8 mouse cellular contexts compared by ENCODE assay signal in the genomic region with DNA sequence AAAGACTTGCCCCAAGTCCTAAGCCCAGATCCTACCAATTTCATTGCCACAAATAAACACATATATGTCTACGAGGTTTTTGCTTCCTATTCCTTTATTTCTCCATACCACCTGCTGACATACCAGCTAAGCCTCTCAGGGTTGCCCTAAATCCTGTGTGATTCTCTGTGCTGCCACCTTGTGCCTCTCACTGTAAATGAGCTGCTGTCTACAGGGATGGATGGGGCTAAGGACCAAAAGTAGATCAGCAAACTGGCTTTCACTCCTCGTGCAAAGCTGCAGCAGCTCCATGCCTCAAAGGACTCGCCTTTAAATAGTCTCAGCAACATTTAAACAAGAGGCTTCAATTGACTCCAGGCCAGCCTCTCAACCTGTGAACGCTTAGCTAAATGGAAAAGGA. TPM values are rescaled to one million over a fixed set of nuclear protein-coding genes. Genes with fewer than 3 reads are reported as not detected.
A peak's percentile ranks its signal among the peaks of the same experiment; 100 is the strongest.
DNase-seq lines count a peak whose midpoint lies in the region; ATAC-seq and TF ChIP-seq lines count a peak whose summit lies in the region.

No protein-coding gene starts in this region.

- 0 out of 2 replicates have a peak, but pooled peaks cover 9% of the 10 kb centered on the region for H3K27me3 ChIP-seq in hindbrain, embryonic 15.5 days
- H3K27me3 ChIP-seq in hindbrain, embryonic 12.5 days, result peaks cover 14% of the 10 kb centered on the region
- no peaks in the 10 kb centered on the region for H3K27me3 ChIP-seq in E14TG2a.4 (ENCODE audit: insufficient read depth, low read length)

- no peaks in the 10 kb centered on the region for H3K4me1 ChIP-seq in hindbrain, embryonic 15.5 days (replicated peaks)
- peaks cover 1% of the 10 kb centered on the region; the same call in 1 of the 2 replicates for H3K4me1 ChIP-seq in hindbrain, embryonic 12.5 days
- peaks cover 87% of the 10 kb centered on the region for H3K4me1 ChIP-seq in E14TG2a.4 (replicated peaks; ENCODE audit: low read depth, low read length)

- no peak overlapping the region for H3K27ac ChIP-seq in hindbrain, embryonic 15.5 days (replicated peaks)
- H3K27ac ChIP-seq in hindbrain, embryonic 12.5 days, result no peak overlapping the region

- H3K36me3 ChIP-seq in hindbrain, embryonic 15.5 days, result no peaks in the 10 kb centered on the region
- H3K36me3 ChIP-seq in hindbrain, embryonic 12.5 days, result no peaks in the 10 kb centered on the region
- no peaks in the 10 kb centered on the region for H3K36me3 ChIP-seq in E14TG2a.4 (ENCODE audit: insufficient read depth, low read length)

- intact Hi-C loops in left cerebral cortex, postnatal 25 days (cut with DNase I), result no loop called here

- H3K4me2 ChIP-seq in hindbrain, embryonic 15.5 days, result no peak overlapping the region
- H3K4me2 ChIP-seq in hindbrain, embryonic 12.5 days (replicated peaks), result no peak overlapping the region

- no peak overlapping the region for H3K9ac ChIP-seq in hindbrain, embryonic 15.5 days
- H3K9ac ChIP-seq in hindbrain, embryonic 12.5 days, result no peak overlapping the region

- WGBS in hindbrain, embryonic 15.5 days, result 23% methylated on average over 4 of the region's 4 CpGs
- WGBS in hindbrain, embryonic 12.5 days, result 23% methylated on average over 4 of the region's 4 CpGs

- TF ChIP-seq CTCF in E14TG2a.4 (conservative IDR thresholded peaks at IDR 0.05; ENCODE audit: low read length), result peak; percentile 21; the same call in 1 of the 2 replicates

- 0 out of 2 replicates have a peak, but pooled peaks have one; percentile 31 for ATAC-seq in hindbrain, embryonic 15.5 days (ENCODE audit: low FRiP score, low read depth)
- ATAC-seq in hindbrain, embryonic 12.5 days (ENCODE audit: low FRiP score), result no peak

- DNase-seq in cerebellum, adult 9-10 months, result peak; percentile 80
- DNase-seq in left cerebral cortex, postnatal 25 days (ENCODE audit: low spot score in 2 of 2), result peak; percentile 44 to 72
- no peak for DNase-seq in spleen, postnatal 36 days (ENCODE audit: low spot score in 2 of 2)
- no peak for DNase-seq in Muller cell, postnatal 12 days (ENCODE audit: inconsistent ontology term)
- DNase-seq in adrenal gland, adult 2 months, result no peak

- no peak overlapping the region for H3K4me3 ChIP-seq in hindbrain, embryonic 15.5 days
- no peak overlapping the region for H3K4me3 ChIP-seq in hindbrain, embryonic 12.5 days
- no peak overlapping the region for H3K4me3 ChIP-seq in E14TG2a.4 (replicated peaks; ENCODE audit: low read length)

- H3K9me3 ChIP-seq in hindbrain, embryonic 15.5 days, result no peaks in the 10 kb centered on the region
- H3K9me3 ChIP-seq in hindbrain, embryonic 12.5 days (replicated peaks), result no peaks in the 10 kb centered on the region
- H3K9me3 ChIP-seq in E14TG2a.4 (ENCODE audit: low read length), result no peaks in the 10 kb centered on the region

RNA-seq across cellular contexts. Expression of a gene that starts 7.9 kb away (rescaled TPM):
- 2.7 and 3.1 TPM in 2 replicates for polyA plus RNA-seq in hindbrain, embryonic 15.5 days (2015; fragmentation: Nextera tagmentation; extraction: Ambion mirVana)
- 11.9 and 12.9 TPM in 2 replicates for polyA plus RNA-seq in hindbrain, embryonic 12.5 days (2016; fragmentation: Nextera tagmentation; extraction: Ambion mirVana)
- 1 to 10 TPM; 3.5 to 4.6 TPM for total RNA-seq in left cerebral cortex, postnatal 25 days (2021)
- 1 to 10 TPM; 1.8 to 2.9 TPM for total RNA-seq in adrenal gland, adult 2 months (2021)
- polyA plus RNA-seq in adrenal gland, adult 2 months (2012; rRNA removed), result 0.22 and 0.49 TPM in 2 replicates

Comparison
In these comparisons a context has a peak if more than half of its experiments do, and no peak if none do; other contexts are left out.
1. DNase-seq: peak in cerebellum, adult 9-10 months (single experiment) and left cerebral cortex, postnatal 25 days (2 of 2); none in spleen, postnatal 36 days (0 of 2), Muller cell, postnatal 12 days (single experiment) and adrenal gland, adult 2 months (single experiment).